Mouse (Mus musculus) cerebellum, adult 8-10 months (tissue): Measurements from ENCODE around the gene Bcas3.
A peak's percentile ranks its signal among the peaks of the same experiment; 100 is the strongest.

Source experiments
- DNase-seq: peaks from one replicate; pipeline ENCODE4 v3.0.0; 2022

Bcas3 gene

DNA sequence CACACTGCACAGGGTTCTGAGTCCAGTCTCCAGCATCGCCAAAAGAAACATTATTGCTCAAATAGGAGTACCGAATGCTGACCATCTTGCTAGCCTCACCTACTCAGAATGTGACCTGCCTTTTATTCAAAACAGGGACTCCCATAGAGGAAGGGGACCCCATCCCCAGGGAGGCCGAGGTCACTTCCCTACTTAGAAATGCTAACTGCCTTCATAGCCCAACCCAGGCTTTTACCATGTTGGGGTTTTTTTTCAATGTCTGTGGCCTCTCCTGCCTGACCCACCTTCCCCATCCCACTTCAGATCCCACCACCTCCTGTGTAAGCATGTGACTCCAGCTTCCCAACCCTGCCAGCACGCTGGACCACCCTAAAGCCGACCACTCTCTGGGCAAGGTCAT lies 458.7 kb downstream of the Bcas3 start:
- no peak for DNase-seq

DNA sequence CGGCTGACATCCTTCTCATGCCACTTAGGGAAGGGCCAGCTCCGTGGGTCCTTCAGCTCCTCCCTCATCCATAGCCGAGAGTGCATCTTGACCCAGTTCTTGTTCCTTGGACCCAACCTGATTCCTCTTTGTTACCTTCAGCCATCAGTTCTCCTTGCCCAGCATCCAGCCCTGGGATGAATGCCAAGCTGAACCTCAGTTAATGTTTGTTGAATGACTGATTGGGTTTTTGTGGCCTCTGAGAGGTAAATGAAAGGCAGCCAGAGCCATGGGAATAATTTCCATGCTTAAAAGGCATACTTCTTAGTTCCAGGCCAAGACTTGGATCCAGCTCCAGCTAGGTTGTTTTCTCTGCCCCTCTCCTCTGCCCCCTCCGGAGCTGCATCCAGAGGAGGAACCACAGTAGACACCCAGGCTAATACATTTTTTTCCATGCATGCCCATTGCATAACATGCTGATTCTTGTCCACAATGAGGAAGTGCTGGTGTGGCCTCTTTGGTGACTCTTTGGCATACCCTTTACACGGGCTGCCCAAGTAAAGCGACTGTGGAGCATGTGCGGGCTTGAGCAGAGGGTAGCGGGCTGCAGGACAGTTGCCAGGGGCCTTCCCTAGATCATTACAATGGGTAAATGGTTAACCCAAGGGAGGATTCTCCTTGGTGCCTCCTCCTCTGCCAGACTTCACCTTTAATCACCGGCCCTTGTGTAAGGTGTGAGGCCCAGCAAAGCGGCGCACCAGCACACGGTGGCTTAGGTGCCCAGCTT lies 459.4 kb downstream of the Bcas3 start:
- DNase-seq: no peak

DNA sequence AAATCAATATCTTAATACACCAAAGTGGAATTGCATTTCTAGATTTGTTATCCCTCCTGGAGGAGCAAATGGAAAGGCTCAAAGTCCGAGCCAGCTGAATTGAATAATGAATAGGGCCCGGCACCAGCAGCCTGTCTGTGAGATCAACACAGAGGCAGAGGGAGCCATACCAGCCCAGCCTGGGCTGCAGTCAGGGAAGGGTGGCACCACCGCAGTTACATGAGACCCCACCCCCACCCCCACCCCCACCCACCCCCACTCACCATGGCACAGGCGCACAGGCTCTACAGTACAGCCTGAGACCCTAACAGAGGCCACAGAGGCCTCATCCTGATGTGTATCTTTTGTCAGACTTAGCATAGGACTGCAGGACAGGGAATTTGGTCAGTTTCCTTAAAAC lies 461.7 kb downstream of the Bcas3 start:
- no peak for DNase-seq

DNA sequence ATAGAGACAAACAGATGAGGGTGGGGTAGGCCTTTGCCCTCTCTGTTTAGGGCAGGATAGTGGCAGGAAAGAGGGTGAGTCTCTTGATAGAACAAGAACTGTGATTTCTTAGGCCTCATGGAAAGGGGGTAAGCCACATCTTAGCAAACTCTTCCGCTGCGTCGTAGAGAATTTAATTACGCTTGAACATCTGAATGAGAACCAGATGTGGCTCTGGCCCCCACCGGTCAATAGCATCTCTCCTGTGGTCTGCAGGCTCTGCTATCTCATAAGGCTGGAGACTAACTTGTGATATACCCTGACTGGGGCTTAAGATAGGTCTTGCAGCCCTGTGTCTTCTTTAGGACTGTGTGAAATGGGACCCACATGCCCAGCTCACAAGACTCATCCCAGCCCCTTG lies 463.5 kb downstream of the Bcas3 start:
- DNase-seq: no peak

DNA sequence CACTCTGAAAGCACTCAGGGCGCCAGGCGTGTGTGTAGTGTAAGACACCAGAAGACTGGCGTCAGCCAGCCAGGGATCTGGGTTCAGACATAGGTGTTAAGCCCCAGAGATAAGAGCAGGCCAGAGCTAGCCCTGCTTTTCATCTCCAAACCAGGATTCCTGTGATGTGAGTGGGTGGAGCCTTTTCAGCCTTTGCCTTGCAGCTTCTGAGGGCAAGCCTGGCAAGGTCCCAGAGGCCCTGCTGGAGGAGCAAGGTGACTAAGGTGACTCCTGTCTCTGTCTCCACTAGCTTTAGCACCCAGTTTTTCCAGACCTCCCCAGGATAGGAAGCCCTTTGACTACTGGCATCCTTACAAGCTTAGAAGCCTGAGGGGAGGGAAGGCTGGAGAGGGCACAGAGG lies 465.4 kb downstream of the Bcas3 start:
- no peak for DNase-seq

DNA sequence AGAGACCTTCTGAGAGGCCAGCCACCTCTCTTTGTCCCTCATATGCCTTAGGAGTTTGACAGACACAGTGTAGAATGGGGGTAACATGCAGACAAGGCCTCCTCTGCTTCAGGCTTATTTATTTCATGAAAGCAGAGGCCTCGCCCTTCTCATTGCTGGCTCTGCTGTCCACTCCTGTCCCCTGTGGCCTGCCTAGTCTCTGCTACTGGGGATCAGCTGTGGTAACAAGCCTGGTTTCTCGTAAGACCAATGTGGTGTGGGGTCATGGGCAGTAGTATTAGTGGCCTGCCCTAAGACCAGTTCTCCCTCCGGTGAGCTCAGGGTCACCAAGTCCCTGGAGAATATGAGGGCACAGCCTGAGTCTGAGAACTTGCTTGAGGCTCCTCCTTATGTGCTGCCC lies 468.0 kb downstream of the Bcas3 start:
- DNase-seq: no peak

DNA sequence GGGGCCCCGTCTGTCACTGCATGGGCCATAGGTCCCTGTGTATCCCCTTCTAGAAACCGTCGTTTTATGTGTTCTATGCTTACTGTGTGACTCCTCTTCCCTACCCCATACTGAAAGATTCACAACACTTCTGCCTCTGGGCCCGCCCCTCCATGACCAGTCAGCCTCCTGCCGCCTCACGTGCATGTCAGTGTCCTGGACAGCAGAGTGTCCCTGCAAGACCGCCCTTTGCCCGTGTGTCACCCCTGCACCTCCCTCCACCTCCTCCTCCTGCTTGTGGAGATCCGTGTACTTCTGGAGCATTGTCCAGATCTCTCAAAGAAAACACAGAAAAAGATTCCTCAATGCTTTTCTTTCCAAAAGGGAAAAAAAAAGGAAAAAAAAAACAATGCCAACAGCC lies 468.7 kb downstream of the Bcas3 start:
- DNase-seq: no peak

DNA sequence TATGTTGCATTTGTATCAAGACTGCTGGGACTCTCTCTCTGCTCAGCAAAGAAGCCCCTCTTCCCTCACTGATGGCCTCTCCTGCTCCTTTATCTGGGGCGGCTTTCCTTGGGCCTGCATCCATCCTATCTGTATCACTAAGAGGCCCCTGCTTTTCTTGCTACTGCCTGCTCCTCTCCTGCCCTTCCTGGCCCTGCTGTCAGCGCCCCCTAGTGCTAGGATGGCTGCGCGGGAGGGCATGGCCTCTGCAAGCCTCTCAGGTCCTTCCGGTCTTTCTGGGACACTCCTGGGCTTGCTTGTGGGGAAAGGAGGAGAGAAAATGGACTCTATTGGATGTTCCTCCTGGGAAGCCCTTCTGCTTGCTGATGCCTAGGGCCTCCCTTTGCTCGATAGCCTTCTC lies 470.2 kb downstream of the Bcas3 start:
- peak; percentile 53 for DNase-seq

DNA sequence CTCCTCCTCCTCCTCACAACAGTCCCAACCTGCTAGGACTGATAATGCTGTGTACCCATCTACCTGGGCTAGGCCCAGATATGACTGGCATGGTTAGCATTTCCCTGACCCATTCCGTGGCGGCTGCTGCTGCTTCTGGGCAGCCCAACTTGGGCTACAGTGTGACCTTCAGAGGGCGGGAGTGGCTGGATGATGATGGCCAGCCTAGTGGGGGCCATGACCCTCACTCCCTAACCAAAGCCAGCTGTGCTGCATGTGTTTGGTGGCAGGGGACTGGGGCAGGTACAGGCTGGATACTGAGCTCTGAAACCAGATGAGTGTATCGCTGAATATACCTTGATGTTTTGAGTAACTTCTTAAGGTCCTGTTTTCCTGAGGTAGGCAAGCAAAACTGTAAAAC lies 470.8 kb downstream of the Bcas3 start:
- DNase-seq: no peak

DNA sequence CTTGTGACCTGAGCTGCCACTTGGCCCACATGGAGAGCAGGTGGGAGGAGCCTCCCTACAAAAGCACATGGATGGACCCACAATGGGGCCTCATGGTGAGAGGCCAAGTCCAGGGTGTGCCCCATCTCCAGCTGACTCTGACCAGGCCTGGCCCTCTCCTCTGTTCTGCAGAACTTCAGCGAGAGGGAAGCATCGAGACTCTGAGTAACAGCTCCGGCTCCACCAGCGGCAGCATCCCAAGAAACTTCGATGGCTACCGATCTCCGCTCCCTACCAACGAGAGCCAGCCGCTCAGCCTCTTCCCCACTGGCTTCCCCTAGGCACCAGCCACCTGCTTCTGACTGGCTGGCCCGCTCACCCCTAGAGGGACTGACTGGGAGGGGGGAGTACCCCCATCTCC lies 472.1 kb downstream of the Bcas3 start:
- no peak for DNase-seq

DNA sequence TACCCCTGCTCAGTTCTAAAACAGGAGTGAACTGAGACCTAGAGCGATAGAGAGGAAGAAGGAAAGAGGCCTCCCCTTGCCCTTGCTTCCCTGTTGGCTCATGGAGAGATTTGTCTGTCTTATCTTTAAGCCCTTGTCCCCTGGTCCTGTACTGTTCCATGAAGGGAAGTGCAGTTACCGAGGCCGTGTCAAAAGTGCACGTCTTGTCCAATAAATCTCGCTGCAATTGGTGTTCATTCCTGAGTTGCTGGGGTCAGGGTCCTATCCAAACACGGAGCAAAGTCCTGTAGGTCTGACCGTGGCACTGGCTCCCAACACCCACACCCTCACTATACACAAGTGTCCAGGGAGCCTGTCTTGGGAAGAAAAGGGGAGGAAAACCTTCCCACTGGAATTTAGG lies 472.9 kb downstream of the Bcas3 start:
- DNase-seq: no peak

DNA sequence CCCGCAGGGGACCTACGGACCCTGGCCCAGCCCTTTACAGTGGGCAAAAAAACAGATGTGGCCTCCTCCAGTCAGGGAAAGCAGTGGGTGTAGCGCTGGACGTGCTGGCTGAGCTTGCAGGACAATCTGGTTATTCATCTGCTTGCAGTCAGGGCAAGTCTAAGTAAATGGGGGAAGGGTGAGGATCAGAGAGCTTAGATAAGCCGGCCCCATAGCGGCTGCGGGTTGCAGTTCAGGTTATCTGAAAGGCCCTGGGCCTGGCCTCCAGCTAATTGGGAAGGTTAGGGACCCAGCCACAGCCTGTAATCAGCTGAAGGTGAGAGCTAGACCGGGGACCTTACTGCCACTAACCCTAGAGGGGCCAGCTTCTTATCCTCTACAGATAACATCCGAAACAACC lies 474.4 kb downstream of the Bcas3 start:
- no peak for DNase-seq

DNA sequence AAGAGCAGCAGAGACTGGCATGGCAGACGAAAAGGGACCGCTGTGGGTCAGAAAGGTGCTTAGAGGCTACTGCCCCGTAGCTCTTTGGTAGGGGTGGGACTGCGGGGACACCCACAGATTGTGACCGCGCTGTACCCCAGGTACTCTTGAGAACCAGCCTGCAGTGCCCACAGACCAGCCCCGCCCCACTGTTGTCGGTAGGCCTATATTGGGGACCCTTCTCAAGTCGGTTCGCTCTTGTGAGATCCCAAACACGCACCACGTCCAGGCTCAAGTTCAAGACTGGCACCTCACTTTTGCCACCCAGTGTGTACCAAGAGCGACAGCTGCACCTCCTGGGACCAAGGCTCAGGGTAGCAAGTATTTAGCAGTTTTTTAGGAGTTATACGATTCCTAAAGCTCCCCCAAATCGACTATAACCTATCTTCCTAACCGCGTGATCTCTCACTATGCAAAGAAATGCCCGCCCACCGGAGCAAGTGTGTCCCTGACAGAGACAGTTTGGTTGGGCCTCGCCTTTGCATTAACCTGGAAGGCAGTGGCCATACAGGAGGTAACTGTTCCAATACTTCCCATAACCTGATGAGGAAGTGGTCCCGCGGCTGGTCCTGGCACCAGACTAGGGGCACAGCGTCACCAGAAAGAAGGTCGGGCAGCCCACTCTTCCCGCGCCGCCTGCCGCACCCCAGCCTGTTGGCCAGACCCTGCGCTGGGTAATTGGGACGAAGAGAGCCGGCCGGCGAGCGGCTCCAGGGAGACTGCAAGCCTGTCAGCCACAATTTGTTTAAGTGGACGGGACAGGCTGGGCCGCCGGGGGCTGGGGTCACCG lies 475.9 kb downstream of the Bcas3 start:
- DNase-seq: no peak

DNA sequence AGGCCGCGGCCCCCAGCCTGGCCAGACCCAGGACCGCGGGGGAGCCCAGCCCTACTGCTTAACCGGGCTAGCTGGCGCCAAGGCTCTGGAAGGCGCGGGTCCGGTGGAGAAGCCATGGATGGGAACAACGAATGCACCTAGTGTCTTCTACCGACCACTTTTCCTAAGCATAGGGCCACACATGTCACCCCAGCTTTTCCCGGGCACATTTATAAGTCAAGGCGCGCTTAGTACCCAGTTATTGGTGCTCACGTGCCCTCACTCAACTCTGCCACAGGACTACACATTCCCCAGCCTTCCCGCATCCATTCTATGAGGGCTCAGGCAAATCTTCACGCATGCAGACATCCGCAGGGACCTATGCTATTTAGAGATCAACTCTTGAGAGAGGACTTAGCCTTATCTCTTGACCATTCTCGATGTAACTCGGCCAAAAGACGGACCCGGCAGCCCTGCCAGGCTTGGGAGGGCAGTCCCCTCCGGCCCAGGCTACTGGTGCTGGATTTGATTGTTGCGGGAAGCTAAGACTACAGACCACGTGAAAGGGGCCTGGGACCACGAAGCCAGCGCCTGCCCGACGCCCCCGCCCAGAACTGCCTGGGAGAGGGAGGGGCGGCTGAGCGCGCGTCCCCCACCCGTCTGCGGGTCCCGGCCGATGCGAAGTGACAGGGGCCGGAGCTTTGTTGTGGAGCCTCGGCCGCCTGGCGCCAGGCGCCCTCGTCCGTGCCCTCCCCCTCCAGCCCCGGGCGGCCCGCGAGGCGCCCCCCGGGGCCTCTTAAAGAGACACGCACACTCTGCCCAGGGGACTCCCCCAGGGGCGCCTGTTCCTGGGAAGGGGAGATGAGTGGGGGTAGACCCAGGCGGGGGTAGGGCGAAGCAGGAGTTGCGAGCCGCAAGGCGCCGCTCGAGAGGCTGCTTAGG lies 476.8 kb downstream of the Bcas3 start:
- no peak for DNase-seq

DNA sequence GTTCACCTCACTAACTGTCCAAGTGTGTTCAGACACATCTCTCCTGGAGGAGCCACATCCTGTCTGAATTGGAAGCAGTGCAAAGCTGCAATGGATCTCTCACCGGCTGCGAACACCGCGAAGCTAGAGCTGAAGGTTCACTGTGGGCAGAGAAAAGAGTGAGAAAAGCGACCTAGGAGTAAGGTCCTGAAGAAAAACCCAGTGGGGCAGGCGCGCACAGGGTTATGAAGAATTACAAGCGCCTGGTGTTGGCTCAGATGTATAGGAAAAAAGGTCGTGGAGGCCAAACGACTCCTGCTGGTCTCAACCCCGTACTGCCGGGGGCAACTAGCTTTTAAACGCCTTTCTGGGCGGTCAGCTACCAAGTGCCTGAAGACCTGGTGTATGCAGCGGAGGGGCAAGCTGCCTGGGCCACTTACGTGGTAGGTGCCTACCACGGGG lies 478.0 kb downstream of the Bcas3 start:
- DNase-seq: no peak

DNA sequence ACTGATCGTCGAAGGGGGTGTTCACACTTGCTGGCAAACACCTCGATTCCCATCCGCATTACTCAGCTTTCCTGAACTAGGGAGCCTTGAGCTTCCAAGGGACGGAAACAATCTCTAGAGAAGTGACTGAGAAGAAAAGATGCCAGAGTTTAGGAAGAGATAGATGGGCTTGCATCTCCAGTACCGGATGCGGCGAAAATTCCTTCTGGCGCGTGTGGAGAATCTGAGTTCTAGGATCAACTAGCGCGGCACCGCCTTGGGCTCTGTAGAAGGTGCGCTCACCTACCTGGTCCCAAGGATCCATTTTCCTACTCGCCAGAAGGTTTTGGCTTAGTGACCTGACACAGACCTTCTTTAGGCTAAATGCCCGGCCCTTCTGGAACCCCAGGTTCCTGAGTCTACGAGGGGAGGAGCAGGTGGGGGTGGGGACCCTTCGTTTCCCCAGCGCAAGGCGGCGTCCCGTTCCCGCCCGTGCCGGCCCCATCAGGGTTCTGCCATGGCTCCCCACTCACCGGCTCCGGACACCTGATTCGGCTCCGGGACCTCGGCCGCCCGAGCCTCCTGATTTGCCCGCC lies 478.8 kb downstream of the Bcas3 start:
- no peak for DNase-seq

DNA sequence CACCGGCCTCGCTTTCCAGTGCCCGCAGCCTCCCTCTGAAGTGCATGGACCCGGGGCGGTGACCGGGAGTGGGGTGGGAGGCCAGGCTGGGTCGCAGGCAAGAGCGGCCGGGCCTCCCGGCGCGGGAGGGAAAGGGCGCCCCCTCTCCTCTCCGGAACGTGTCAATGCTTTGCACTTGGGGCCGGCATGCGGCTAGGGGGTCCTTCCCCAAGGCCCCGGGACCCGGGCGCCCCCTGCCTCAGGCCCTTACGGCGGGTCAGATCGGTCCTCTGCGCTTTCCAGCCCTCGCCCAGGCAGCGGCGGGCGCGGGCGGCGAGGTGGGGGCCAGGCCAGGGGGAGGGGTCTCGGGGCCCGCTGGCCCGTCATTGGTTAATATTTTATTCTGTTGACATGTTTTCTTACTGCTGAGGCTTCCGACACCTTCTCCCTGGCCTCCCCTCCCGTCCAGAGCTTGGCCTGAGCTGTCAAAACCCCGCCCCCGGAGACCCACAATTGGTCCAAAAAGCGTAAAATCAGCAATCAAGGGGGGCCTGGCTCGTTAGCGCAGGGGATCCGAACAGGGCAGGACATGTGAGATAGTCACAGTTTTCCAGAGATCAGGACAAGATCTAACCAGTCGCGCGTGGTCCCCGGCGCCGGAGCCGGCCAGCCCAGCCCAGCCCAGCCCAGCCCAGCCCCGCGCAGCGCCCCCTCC lies 479.4 kb downstream of the Bcas3 start, which contains the start of gene Tbx2:
TSS of gene Tbx2 (plus strand) at position 321 of the 694 bp plus-strand sequence.
- peak; percentile 13 for DNase-seq

DNA sequence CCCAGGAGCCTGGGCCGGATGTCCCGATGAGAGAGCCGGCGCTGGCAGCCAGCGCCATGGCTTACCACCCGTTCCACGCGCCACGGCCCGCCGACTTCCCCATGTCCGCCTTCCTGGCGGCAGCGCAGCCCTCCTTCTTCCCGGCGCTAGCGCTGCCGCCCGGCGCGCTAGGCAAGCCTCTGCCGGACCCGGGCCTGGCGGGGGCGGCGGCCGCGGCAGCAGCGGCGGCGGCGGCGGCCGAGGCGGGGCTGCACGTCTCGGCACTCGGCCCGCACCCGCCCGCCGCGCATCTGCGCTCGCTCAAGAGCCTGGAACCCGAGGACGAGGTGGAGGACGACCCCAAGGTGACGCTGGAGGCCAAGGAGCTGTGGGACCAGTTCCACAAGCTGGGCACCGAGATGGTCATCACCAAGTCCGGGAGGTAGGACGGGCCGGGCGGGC lies 480.1 kb downstream of the Bcas3 start:
- DNase-seq: no peak

DNA sequence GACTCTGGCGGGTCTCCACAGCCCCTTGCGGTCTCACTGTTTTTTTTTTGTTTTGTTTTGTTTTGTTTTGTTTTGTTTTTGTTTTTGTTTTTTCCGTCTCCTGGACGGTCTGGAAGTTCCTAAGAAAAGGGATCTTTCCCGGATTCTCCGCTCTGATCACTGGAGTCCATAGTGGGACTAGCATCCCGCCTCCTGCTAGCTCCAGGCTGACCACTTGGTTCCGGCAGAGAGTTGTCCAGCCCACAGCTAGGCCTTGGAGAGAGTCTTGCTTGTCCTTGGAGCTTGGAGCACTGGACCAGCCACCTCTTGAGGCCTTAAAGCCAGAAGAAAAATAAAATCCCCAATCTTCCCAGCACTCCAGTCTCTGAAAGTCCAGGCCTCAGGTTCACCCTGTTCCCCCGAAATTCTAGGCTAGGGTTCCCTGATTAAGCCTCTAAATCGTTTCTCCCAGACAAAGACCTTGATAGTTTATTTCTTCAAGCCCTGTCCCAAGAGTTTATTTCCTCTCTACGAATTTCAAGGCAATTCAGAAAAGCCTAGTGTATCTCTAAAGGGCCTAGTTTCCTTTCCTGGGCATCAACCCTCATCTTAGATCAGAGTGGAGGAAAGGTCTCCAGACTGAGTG lies 480.9 kb downstream of the Bcas3 start:
- DNase-seq: peak; percentile 29

DNA sequence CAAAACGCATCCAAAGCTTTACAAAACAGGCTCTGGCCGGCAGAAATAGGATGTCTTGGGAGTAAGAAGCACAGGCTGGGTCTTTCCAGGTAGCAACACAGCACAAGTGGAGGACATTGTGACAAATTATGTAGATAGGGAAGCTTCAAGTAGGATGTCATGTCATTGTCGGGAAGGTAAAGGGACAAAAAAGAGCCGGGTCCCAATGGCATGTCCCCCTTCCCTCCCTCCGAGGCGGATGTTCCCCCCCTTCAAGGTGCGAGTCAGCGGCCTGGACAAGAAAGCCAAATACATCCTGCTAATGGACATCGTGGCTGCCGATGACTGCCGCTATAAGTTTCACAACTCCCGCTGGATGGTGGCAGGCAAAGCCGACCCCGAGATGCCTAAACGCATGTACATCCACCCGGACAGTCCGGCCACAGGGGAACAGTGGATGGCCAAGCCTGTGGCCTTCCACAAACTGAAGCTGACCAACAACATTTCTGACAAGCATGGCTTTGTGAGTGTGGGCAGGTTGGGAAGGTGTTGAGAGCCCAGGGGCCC lies 481.5 kb downstream of the Bcas3 start:
- no peak for DNase-seq
